Mouse (Mus musculus) forebrain, postnatal 0 days (tissue): ENCODE data around the gene Ccl22. TPM values are rescaled to one million over a fixed set of nuclear protein-coding genes. Genes with fewer than 3 reads are reported as not detected.

Source experiments
- ATAC-seq: fragments of 200-750 bp; cut with Nextera tagmentation; 2 replicates; pipeline ENCODE4 v1.8.0; 2017; ENCODE audit warnings: mild to moderate bottlenecking, moderate library complexity
- DNase-seq: peaks from one replicate; pipeline ENCODE4 v3.0.0-alpha.2; 2015
- H3K27ac ChIP-seq: fragments of 300-500 bp; sonication (generic); 2 replicates; pipeline ENCODE4 v1.5.1; 2014; ENCODE audit warnings: low read depth, mild to moderate bottlenecking, antibody characterized with exemption, low read length, moderate library complexity, mixed read lengths
- H3K27me3 ChIP-seq: fragments of 300-500 bp; sonication (generic); 2 replicates; pipeline ENCODE4 v1.6.1; 2014; ENCODE audit warnings: mild to moderate bottlenecking, low read length, mixed read lengths; ENCODE audit not compliant: insufficient read depth
- H3K36me3 ChIP-seq: fragments of 300-500 bp; sonication (generic); 2 replicates; pipeline ENCODE4 v1.6.1; 2014; ENCODE audit warnings: mild to moderate bottlenecking, moderate library complexity; ENCODE audit not compliant: insufficient read depth
- H3K4me1 ChIP-seq: fragments of 300-500 bp; sonication (generic); 2 replicates; pipeline ENCODE4 v1.6.1; 2014; ENCODE audit warnings: antibody characterized with exemption; ENCODE audit not compliant: insufficient read depth
- H3K4me2 ChIP-seq: fragments of 300-500 bp; sonication (generic); 2 replicates; pipeline ENCODE4 v1.6.1; 2014; ENCODE audit warnings: low read depth, mild to moderate bottlenecking, moderate library complexity
- H3K4me3 ChIP-seq: fragments of 300-500 bp; sonication (generic); 2 replicates; pipeline ENCODE4 v1.5.1; 2014; ENCODE audit warnings: low read depth, low read length, mixed read lengths
- H3K9ac ChIP-seq: fragments of 300-500 bp; sonication (generic); 2 replicates; pipeline ENCODE4 v1.6.1; 2014; ENCODE audit warnings: mild to moderate bottlenecking
- H3K9me3 ChIP-seq: fragments of 300-500 bp; sonication (generic); 2 replicates; pipeline ENCODE4 v1.6.1; 2016; ENCODE audit warnings: low read length
- CTCF ChIP-seq: sonication (generic); IDR thresholded peaks from 2 replicates; pipeline ENCODE4 v1.5.1; 2016; ENCODE audit warnings: antibody characterized with exemption, control low read depth, low read depth
- WGBS: fragments of 180-500 bp; shearing (Covaris S2); extraction: QIAGEN DNeasy Blood & Tissue Kit; methylation state at CpG from one replicate; pipeline ENCODE4 v1.1.7; 2014; 5-methylcytosine and 5-hydroxymethylcytosine counted together
- polyA plus RNA-seq: library from polyadenylated mRNA; unstranded; fragments of >200 nt; fragmentation: Nextera tagmentation; extraction: Ambion mirVana; gene quantifications from 2 replicates; pipeline ENCODE4 v1.2.1, GENCODE M21; 2015
- total RNA-seq: library from RNA; depleted of rRNA; stranded (reverse); fragments of >200 nt; gene quantifications from 2 replicates; pipeline ENCODE4 v1.2.3, GENCODE M21; 2014

Gene Ccl22
- total and polyA plus RNA-seq, 2 experiments from 2014 or later = 0.15 TPM; not detected in 1

DNA sequence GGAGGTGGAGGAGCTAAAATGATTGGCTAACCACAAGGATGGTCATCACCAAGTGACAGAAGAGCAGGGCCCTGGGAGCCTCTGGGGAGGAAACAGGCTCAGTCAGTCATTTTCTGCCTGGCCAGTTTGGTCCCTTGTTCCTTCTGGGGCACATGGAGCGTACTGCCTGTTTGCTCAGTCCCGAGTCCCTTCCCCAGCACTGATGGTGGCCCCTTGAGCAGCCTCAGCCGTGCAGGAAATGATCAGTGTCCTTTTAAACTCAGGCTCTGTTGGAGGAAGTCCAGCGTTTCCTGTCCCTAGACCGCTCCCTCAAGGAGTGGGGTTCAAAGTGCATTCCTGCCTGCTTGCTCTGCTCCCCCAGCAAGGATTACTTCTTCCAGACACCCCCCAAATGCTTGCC, 33.1 kb downstream of the Ccl22 start:
- H3K9me3 ChIP-seq = no peaks in the 10 kb centered on the region
- ATAC-seq = no peak
- no peak for TF ChIP-seq CTCF
- no peak overlapping the region for H3K4me2 ChIP-seq
- peaks cover 8% of the 10 kb centered on the region; the same call in 1 of the 2 replicates for H3K4me1 ChIP-seq
- peaks cover 5% of the 10 kb centered on the region; the same call in 1 of the 2 replicates for H3K36me3 ChIP-seq
- no peak overlapping the region for H3K9ac ChIP-seq
- H3K27me3 ChIP-seq = no peaks in the 10 kb centered on the region
- no peak overlapping the region for H3K4me3 ChIP-seq
- WGBS = 56% methylated on average over 5 of the region's 5 CpGs
- no peak overlapping the region for H3K27ac ChIP-seq
- DNase-seq = no peak

DNA sequence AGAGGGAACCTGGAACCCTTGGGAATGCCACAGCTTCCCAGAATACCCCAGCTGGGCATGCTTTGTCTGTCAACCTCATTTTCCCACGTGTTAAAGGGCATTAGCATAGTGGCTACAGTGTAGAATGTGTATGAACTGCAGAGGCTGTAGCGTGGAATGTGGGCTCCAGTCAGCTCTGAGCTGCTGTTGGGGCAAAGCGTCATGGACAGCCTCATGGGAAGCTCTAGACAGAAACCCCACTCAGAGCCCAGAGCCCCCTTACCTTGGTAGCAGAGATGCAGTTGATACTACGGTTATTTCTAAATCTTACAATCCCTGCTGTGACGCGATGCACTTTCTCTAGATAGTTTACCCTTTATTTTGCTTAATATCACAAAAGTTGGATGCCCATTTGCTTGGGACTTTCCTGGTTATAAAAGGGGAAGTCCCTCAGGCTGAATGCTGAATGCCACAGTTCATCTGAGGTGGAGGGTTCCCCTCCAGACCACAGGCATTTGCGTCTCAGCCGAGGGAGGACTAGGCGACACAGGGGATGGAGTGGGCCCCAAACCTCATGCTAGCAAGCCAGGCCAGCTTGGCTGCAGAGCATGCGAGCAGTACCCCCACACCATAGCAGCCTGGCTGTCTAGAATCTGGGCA, 33.6 kb downstream of the Ccl22 start:
- 71% methylated on average over 10 of the region's 10 CpGs for WGBS
- Histone ChIP-seq H3K9ac (no peak overlapping the region), H3K36me3 (peaks cover 5% of the 10 kb centered on the region; the same call in 1 of the 2 replicates), H3K9me3 (no peaks in the 10 kb centered on the region), H3K4me3 (no peak overlapping the region), H3K27ac (no peak overlapping the region), H3K4me2 (no peak overlapping the region), H3K27me3 (no peaks in the 10 kb centered on the region), H3K4me1 (peaks cover 3% of the 10 kb centered on the region; the same call in 1 of the 2 replicates)
- no peak for TF ChIP-seq CTCF
- ATAC-seq = no peak
- no peak for DNase-seq

DNA sequence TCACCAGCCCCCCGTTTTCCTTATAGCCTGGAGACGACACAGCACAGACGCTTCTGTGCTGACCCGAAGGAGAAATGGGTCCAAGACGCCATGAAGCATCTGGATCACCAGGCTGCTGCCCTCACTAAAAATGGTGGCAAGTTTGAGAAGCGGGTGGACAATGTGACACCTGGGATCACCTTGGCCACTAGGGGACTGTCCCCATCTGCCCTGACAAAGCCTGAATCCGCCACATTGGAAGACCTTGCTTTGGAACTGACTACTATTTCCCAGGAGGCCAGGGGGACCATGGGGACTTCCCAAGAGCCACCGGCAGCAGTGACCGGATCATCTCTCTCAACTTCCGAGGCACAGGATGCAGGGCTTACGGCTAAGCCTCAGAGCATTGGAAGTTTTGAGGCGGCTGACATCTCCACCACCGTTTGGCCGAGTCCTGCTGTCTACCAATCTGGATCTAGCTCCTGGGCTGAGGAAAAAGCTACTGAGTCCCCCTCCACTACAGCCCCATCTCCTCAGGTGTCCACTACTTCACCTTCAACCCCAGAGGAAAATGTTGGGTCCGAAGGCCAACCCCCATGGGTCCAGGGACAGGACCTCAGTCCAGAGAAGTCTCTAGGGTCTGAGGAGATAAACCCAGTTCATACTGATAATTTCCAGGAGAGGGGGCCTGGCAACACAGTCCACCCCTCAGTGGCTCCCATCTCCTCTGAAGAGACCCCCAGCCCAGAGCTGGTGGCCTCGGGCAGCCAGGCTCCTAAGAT, 34.3 kb downstream of the Ccl22 start:
- TF ChIP-seq CTCF = no peak
- Histone ChIP-seq H3K27ac (no peak overlapping the region), H3K9me3 (no peaks in the 10 kb centered on the region), H3K4me1 (no peaks in the 10 kb centered on the region), H3K4me2 (no peak overlapping the region), H3K27me3 (no peaks in the 10 kb centered on the region), H3K36me3 (peaks cover 5% of the 10 kb centered on the region; the same call in 1 of the 2 replicates), H3K4me3 (no peak overlapping the region), H3K9ac (no peak overlapping the region)
- DNase-seq (no peak), ATAC-seq (no peak)
- 94% methylated on average over 16 of the region's 16 CpGs for WGBS

DNA sequence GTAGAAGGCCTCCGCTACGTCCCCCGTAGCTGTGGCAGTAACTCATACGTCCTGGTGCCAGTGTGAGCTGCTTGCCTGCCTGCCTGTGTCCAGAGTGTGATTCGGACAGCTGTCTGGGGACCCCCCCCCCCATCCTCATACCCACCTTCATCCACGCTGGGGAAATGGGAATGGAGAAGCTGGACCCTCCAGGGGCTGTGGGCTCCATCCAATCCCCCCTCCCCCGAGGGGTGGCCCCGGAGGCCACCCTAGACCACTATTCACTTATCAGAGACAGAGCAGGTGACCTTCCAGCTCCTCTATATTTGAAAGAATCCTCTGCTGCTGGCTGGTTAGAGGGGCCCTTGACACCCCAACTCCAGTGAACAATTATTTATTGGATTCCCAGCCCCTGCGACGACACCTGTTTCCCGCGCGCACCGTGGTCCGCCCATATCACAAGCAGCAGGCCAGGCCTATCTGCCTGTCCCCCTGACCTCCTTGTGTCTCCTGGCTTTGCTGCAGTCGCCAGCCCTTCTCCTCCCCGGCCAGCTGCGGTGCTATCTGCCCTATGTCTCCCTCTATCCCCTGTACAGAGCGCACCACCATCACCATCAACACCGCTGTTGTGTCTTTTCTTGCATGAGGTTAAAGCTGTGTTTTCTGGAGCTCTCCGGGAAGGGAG, 35.2 kb downstream of the Ccl22 start:
- Histone ChIP-seq H3K4me1 (no peaks in the 10 kb centered on the region), H3K9ac (no peak overlapping the region), H3K9me3 (no peaks in the 10 kb centered on the region), H3K4me2 (no peak overlapping the region), H3K36me3 (peaks cover 5% of the 10 kb centered on the region; the same call in 1 of the 2 replicates), H3K4me3 (no peak overlapping the region), H3K27ac (no peak overlapping the region), H3K27me3 (no peaks in the 10 kb centered on the region)
- ATAC-seq (no peak), DNase-seq (no peak)
- no peak for TF ChIP-seq CTCF
- WGBS = 81% methylated on average over 21 of the region's 21 CpGs

DNA sequence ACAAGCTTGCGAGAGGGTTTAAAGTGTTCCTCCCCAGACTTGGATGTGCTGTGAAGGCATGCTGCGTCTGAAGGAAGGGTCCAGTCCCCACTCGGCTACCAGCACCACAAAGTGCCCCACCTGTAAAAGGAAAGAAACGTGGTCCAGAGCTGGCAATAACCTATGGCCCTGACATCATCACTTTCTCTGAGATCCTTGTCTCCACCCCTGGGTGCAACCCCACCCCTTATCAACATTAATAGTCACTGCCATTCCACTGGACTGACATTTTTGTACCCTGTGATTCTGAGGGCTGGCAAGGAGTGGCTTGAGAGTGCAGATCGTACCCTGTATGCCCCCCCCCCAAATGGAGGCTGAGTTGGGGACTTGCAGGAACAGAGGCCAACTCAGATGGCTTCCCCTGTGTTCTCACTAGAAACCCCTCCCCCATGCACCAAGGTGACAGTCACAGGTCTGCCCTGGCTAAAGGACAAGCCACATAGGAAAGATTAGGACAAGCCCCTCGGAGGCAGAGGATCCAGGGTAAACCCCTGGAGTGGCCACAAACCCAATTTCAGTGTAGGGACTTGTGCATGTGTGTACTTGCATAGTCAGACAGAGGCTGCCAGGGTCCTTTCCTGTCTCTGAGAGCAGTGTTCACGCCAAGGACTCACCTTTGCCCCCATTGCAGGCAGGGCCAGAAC, 35.9 kb downstream of the Ccl22 start:
- H3K9me3 ChIP-seq = no peaks in the 10 kb centered on the region
- DNase-seq = no peak
- no peak for TF ChIP-seq CTCF
- 63% methylated on average over 7 of the region's 7 CpGs for WGBS
- ATAC-seq = no peak
- peaks cover 5% of the 10 kb centered on the region; the same call in 1 of the 2 replicates for H3K36me3 ChIP-seq
- H3K9ac ChIP-seq = no peak overlapping the region
- no peak overlapping the region for H3K4me3 ChIP-seq
- no peak overlapping the region for H3K27ac ChIP-seq
- no peaks in the 10 kb centered on the region for H3K4me1 ChIP-seq
- no peak overlapping the region for H3K4me2 ChIP-seq
- no peaks in the 10 kb centered on the region for H3K27me3 ChIP-seq

DNA sequence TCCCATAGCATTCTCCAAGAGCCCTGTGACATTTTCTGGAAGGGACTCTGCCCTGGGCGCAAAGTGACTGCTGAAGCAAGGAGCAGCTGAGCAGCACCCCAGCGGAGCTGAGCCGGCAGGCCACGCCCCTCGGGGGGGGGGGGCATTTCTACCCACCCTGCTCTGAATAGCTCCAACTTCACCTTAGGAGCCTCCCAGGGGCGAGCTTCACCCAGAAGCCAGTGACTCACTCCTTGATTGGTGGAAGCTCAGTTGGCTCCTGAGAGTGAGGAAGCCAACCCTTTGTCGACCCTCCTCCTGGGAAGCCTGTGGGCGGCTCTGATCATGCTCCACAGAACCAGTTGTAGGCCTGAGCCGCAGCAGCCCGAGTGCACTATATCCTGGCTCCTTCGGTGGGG, 36.4 kb downstream of the Ccl22 start:
- Histone ChIP-seq H3K4me3 (no peak overlapping the region), H3K36me3 (peaks cover 5% of the 10 kb centered on the region; the same call in 1 of the 2 replicates), H3K4me2 (no peak overlapping the region), H3K9ac (no peak overlapping the region), H3K9me3 (no peaks in the 10 kb centered on the region), H3K27me3 (no peaks in the 10 kb centered on the region), H3K27ac (no peak overlapping the region), H3K4me1 (no peaks in the 10 kb centered on the region)
- ATAC-seq (no peak; the same call in 1 of the 2 replicates), DNase-seq (no peak)
- TF ChIP-seq CTCF = no peak
- 15% methylated on average over 11 of the region's 11 CpGs for WGBS
